Mouse (Mus musculus) kidney, postnatal 4 days (tissue): Measurements from ENCODE around the gene Sf3b5.
"Not testable (repeated sequence)": the region's sequence is repeated elsewhere in the genome, so short reads cannot be mapped to it uniquely, and the experiment has no call there.

ENCODE experiments used
- DNase-seq, 2 experiments: peaks; one replicate each; pipeline ENCODE4 v3.0.0; 2021; ENCODE audit warnings: mixed read lengths in 2 of 2

Sf3b5 gene

GRCm38 (mm10) chr10:13007876-13008736, 3.0 kb downstream of the Sf3b5 start:
- DNase-seq, result peak; percentile 94 to 96

DNA sequence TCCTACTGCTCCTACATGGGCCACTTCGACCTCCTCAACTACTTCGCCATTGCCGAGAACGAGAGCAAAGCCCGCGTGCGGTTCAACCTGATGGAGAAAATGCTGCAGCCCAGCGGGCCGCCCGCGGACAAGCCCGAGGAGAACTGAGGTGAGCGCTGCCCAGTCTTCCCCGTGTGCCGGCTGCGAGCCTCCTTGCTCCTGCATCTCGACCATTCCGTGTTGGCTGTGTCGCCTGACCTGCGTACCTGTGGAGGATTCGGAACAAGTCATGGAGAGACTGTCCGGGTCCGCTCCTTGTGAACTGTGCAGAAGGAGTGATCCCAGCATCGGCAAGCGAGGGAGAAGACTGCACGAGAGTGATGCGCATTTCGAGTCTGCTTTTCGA, 3.6 kb downstream of the Sf3b5 start:
- no peak for DNase-seq

- DNase-seq, result no peak
Measured at GRCm38 (mm10) chr10:13014026-13014425, 8.9 kb downstream of the Sf3b5 start.

GRCm38 (mm10) chr10:13016573-13016972, 11.4 kb downstream of the Sf3b5 start:
- DNase-seq, result peak in 1 of 2 experiments; percentile 43

GRCm38 (mm10) chr10:13018510-13018909, 13.4 kb downstream of the Sf3b5 start:
- DNase-seq, result peak; percentile 68 to 72

- DNase-seq, result no peak
Measured at GRCm38 (mm10) chr10:13019026-13019425, 13.9 kb downstream of the Sf3b5 start.

GRCm38 (mm10) chr10:13022103-13022502, 17.0 kb downstream of the Sf3b5 start:
- DNase-seq, result no peak

DNA sequence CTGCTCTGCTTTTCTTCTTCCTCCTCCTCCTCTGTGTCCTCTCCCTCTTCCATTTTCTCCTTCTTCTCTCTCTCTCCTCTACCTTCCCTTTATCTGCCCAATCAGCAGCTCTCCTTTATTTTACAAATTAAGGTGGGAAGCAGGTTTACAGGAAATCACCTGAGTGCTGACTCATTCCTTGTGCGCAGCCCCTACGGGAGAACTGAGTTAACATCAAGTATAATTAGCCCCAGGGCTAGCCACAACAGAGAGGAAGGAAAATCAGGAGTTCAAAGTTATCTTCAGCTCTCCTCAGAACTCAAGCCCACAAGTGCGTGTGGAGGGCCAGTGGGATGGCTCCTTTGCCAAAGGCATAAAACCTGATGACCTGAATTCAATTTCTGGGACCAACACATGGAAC, 18.8 kb downstream of the Sf3b5 start:
- not testable (repeated sequence) for DNase-seq

GRCm38 (mm10) chr10:13027702-13028101, 22.6 kb downstream of the Sf3b5 start:
- DNase-seq, result no peak

DNA sequence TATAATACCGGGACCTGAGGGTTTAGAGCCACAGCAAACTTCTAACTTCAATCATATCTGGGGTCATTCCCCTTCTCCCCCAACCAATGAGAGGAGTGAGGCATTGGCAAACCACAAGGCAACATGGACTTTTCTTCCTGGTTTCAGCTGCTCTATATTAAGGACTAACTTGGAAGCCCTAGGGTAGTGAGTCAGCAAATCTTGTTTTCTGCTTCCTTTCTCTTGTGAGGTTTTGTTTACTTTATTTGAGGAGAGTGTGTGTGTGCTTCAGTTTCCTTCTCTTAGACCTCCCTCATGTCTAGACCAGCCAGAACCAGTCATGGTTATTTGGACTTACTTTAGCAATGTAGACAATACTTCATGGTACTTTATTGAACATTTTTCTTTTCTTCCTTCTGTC, 23.1 kb downstream of the Sf3b5 start:
- no peak for DNase-seq

DNA sequence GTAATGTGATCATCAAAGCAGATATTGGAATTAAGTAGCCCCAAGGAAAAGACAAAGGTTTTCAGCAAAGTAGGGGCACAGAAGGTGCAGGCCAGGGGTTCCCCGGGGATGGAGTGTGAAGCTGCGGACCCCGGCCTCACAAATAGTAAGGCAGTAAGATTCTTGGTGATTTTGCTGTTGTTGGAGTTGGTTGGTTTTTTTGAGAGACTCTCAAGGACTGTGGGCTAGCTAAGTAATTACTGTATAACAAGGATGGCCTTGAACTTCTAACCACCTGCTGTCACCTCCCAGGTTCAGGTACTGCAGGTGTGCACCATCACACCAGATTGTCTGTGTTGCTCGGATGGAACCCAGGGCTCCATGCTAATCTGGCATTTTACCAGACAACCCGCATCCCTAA, 24.3 kb downstream of the Sf3b5 start:
- no peak for DNase-seq

- DNase-seq, result no peak
Measured at GRCm38 (mm10) chr10:13035270-13035669, 30.1 kb downstream of the Sf3b5 start.

DNA sequence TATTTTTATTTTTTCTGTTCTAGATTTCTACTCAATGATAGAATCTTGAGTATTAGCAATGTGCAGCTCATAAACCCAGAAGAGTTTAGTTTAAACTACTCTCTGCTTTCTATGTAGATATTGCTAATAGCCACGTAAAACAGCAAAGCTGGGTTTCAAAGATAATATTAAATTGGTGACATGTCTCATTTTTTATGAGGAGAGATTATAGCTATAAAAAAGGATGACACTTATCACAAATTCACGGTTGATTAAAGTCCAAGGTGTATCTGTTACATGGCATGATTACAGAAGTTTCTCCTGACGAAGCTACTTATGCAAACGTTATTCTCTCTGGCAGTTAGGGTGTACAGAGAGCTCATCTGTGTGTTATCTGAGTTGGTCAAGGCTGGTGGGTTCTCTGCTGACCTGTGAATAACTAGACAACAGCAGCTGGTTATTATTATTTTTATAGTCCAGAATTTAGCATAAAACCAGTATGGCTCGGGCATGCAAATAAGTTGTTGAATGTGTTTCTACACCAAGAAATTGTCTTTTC, 34.6 kb downstream of the Sf3b5 start:
- no peak for DNase-seq

DNA sequence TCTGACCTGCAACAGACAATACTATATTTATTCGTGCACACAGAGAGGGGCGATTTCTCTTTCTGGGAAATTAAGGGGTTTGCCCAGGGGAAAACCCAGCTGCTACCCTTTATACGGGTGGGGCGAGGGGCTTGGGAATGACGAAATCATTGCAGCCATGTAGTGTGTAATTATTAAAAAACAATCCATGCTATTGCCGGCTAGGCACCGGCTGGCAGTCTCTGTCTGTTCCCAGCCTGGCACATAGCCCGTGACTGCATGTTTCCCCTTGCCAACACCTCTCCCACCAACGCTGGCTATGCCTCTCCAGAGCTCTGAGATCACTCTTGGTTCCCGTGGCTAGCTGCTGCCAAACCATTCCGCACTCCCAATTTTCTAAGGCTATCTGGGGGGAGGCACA, 39.5 kb downstream of the Sf3b5 start:
- DNase-seq, result no peak

DNA sequence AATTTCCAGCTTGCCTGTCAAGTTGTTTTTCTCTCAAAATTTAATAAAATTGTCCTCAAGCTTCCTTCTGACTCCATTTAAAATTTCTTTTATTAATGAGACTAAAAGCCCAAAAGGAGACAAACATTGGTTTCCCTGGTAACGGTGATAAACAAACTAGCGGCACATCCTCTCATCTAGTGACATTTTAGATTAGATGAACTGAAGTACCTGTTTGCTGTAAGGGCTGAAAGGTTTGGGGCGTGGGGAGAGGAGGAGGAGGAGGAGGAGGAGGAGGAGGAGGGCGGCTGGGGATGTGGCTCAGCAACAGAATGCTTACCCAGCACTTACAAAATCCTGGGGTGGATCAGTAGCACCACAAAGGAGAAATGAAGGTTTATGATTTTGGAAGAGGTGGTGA, 42.7 kb downstream of the Sf3b5 start:
- DNase-seq, result no peak

DNA sequence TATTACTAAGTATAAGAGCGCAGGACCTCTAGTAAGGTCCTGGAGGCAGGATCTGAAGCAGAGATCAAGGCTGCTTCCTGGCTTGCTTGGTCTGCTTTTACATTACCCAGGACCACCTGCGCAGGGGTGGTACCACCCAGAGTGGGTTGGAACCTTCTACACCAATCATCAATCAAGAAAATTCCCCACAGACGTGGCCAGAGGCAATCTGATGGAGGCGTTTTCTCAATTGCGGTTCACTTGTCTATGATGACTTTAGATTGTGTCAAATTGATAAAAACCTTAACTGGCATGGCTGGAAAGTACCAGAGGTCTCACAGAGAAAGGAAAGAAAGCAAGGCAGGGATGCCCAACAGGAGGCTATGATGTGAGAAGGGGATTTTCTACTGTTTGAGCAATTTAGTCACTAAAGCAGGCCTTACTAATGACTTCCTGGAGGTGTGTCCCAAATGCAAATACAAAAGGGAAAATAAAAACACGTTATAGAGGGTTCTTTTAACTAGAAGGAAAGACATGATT, 51.8 kb downstream of the Sf3b5 start:
- DNase-seq, result no peak
